In genomic region chr10:83383863-83384262, GRCm38 (mm10) we compare ENCODE assay signal across 22 mouse cellular contexts. TPM values are rescaled to one million over a fixed set of nuclear protein-coding genes. Genes with fewer than 3 reads are reported as not detected.
DNase-seq lines count a peak whose midpoint lies in the region; ATAC-seq lines count a peak whose summit lies in the region.
"Had no signal": no experiment of that assay in that cellular context is flagged by ENCODE, and none has a peak within 500 bp of the region (broad histone marks: within the 10 kb centered on the region; RNA-seq: fewer than 3 reads in every experiment).

No protein-coding gene starts in this region.

- H3K27me3 ChIP-seq in forebrain, embryonic 11.5 days (ENCODE audit: control insufficient read depth, insufficient read depth, low read length): no peaks in the 10 kb centered on the region
- H3K27me3 ChIP-seq in forebrain, embryonic 16.5 days (replicated peaks; ENCODE audit: control insufficient read depth, insufficient read depth, low read length): no peaks in the 10 kb centered on the region
- H3K27me3 ChIP-seq in liver, embryonic 11.5 days (replicated peaks; ENCODE audit: control insufficient read depth, insufficient read depth, low read length): no peaks in the 10 kb centered on the region
- H3K27me3 ChIP-seq in embryonic facial prominence, embryonic 15.5 days: no peaks in the 10 kb centered on the region
- H3K27me3 ChIP-seq in midbrain, embryonic 14.5 days (ENCODE audit: control insufficient read depth, insufficient read depth, low read length): no peaks in the 10 kb centered on the region
- H3K27me3 ChIP-seq: embryonic facial prominence, embryonic 12.5 days; forebrain, embryonic 12.5 days; intestine, embryonic 15.5 days; midbrain, embryonic 15.5 days; Patski had no signal

- no peaks in the 10 kb centered on the region for H3K9me3 ChIP-seq in forebrain, embryonic 11.5 days (ENCODE audit: control insufficient read depth, low read length)
- H3K9me3 ChIP-seq in forebrain, embryonic 16.5 days (ENCODE audit: control insufficient read depth, low read length): no peaks in the 10 kb centered on the region
- H3K9me3 ChIP-seq in liver, embryonic 11.5 days (ENCODE audit: control insufficient read depth, low read length): no peaks in the 10 kb centered on the region
- H3K9me3 ChIP-seq in embryonic facial prominence, embryonic 15.5 days (replicated peaks): no peaks in the 10 kb centered on the region
- H3K9me3 ChIP-seq in midbrain, embryonic 14.5 days (ENCODE audit: control insufficient read depth, low read length): no peaks in the 10 kb centered on the region
- H3K9me3 ChIP-seq: embryonic facial prominence, embryonic 12.5 days; forebrain, embryonic 12.5 days; intestine, embryonic 15.5 days; midbrain, embryonic 15.5 days had no signal

- H3K36me3 ChIP-seq in forebrain, embryonic 11.5 days (ENCODE audit: control insufficient read depth, insufficient read depth, low read length): no peaks in the 10 kb centered on the region
- no peaks in the 10 kb centered on the region for H3K36me3 ChIP-seq in forebrain, embryonic 16.5 days (ENCODE audit: control insufficient read depth, insufficient read depth)
- H3K36me3 ChIP-seq in liver, embryonic 11.5 days (ENCODE audit: control insufficient read depth, insufficient read depth, low read length): peaks cover 16% of the 10 kb centered on the region; the same call in 1 of the 2 replicates
- no peaks in the 10 kb centered on the region for H3K36me3 ChIP-seq in embryonic facial prominence, embryonic 15.5 days
- H3K36me3 ChIP-seq in midbrain, embryonic 14.5 days (ENCODE audit: control insufficient read depth, insufficient read depth, low read length): 0 out of 2 replicates have a peak, but pooled peaks cover 5% of the 10 kb centered on the region
- H3K36me3 ChIP-seq: midbrain, embryonic 15.5 days had no signal

- 93% methylated on average over 13 of the region's 13 CpGs for WGBS in forebrain, embryonic 11.5 days
- 84% methylated on average over 13 of the region's 13 CpGs for WGBS in forebrain, embryonic 16.5 days
- WGBS in liver, embryonic 11.5 days: 91% methylated on average over 13 of the region's 13 CpGs
- WGBS in embryonic facial prominence, embryonic 15.5 days: 78% methylated on average over 13 of the region's 13 CpGs
- 92% methylated on average over 13 of the region's 13 CpGs for WGBS in midbrain, embryonic 14.5 days

- no peaks in the 10 kb centered on the region for H3K4me1 ChIP-seq in forebrain, embryonic 11.5 days (replicated peaks; ENCODE audit: control insufficient read depth, insufficient read depth, low read length)
- H3K4me1 ChIP-seq in forebrain, embryonic 16.5 days (replicated peaks; ENCODE audit: control insufficient read depth, insufficient read depth, low read length): no peaks in the 10 kb centered on the region
- 0 out of 2 replicates have a peak, but pooled peaks cover 3% of the 10 kb centered on the region for H3K4me1 ChIP-seq in liver, embryonic 11.5 days (replicated peaks; ENCODE audit: control insufficient read depth, insufficient read depth, low read length)
- no peaks in the 10 kb centered on the region for H3K4me1 ChIP-seq in embryonic facial prominence, embryonic 15.5 days
- no peaks in the 10 kb centered on the region for H3K4me1 ChIP-seq in midbrain, embryonic 14.5 days (ENCODE audit: control insufficient read depth, insufficient read depth, low read length)
- H3K4me1 ChIP-seq: embryonic facial prominence, embryonic 12.5 days; forebrain, embryonic 12.5 days; intestine, embryonic 15.5 days; midbrain, embryonic 15.5 days had no signal

- H3K4me3 ChIP-seq in forebrain, embryonic 11.5 days (ENCODE audit: low read depth, low read length): no peak overlapping the region
- no peak overlapping the region for H3K4me3 ChIP-seq in forebrain, embryonic 16.5 days (replicated peaks; ENCODE audit: low read length)
- H3K4me3 ChIP-seq in liver, embryonic 11.5 days (ENCODE audit: low read depth, low read length): no peak overlapping the region
- no peak overlapping the region for H3K4me3 ChIP-seq in embryonic facial prominence, embryonic 15.5 days (replicated peaks)
- H3K4me3 ChIP-seq in midbrain, embryonic 14.5 days (replicated peaks; ENCODE audit: low read depth, low read length): no peak overlapping the region
- H3K4me3 ChIP-seq: embryonic facial prominence, embryonic 12.5 days; forebrain, embryonic 12.5 days; intestine, embryonic 15.5 days; midbrain, embryonic 15.5 days had no signal

- no peak overlapping the region for H3K9ac ChIP-seq in forebrain, embryonic 11.5 days (ENCODE audit: low read length)
- H3K9ac ChIP-seq in forebrain, embryonic 16.5 days (replicated peaks; ENCODE audit: low read depth, low read length): no peak overlapping the region
- no peak overlapping the region for H3K9ac ChIP-seq in liver, embryonic 11.5 days (ENCODE audit: low read depth, low read length)
- no peak overlapping the region for H3K9ac ChIP-seq in embryonic facial prominence, embryonic 15.5 days
- no peak overlapping the region for H3K9ac ChIP-seq in midbrain, embryonic 14.5 days (replicated peaks; ENCODE audit: low read length)
- H3K9ac ChIP-seq: embryonic facial prominence, embryonic 12.5 days; forebrain, embryonic 12.5 days; intestine, embryonic 15.5 days; midbrain, embryonic 15.5 days had no signal

- no peak overlapping the region for H3K27ac ChIP-seq in forebrain, embryonic 11.5 days (ENCODE audit: low read depth, low read length)
- no peak overlapping the region for H3K27ac ChIP-seq in forebrain, embryonic 16.5 days (ENCODE audit: low read length)
- H3K27ac ChIP-seq in liver, embryonic 11.5 days (ENCODE audit: low read depth, low read length): no peak overlapping the region
- no peak overlapping the region for H3K27ac ChIP-seq in embryonic facial prominence, embryonic 15.5 days (replicated peaks)
- no peak overlapping the region for H3K27ac ChIP-seq in midbrain, embryonic 14.5 days (replicated peaks; ENCODE audit: low read depth, low read length)
- H3K27ac ChIP-seq: embryonic facial prominence, embryonic 12.5 days; forebrain, embryonic 12.5 days; intestine, embryonic 15.5 days; kidney, postnatal 0 days; midbrain, embryonic 15.5 days had no signal

- no peak for ATAC-seq in forebrain, embryonic 11.5 days (replicated peaks; ENCODE audit: low FRiP score)
- ATAC-seq in forebrain, embryonic 16.5 days: no peak
- peak; percentile 42 for ATAC-seq in liver, embryonic 11.5 days (replicated peaks; ENCODE audit: low FRiP score)
- ATAC-seq in embryonic facial prominence, embryonic 15.5 days (ENCODE audit: insufficient number of reproducible peaks, low FRiP score, low TSS enrichment, low read depth): peak; percentile 57; the same call in 1 of the 2 replicates
- peak; percentile 23; the same call in 1 of the 2 replicates for ATAC-seq in megakaryocyte progenitor cell, adult 5-6 weeks (replicated peaks; ENCODE audit: poor library complexity)
- ATAC-seq in midbrain, embryonic 14.5 days (ENCODE audit: low FRiP score, low TSS enrichment): no peak; the same call in 1 of the 2 replicates
- ATAC-seq: activated CD4-positive, CD25-positive, alpha-beta regulatory T cell, adult 4 months; intestine, embryonic 15.5 days; midbrain, embryonic 15.5 days; Patski had no signal

- no peak overlapping the region for H3K4me2 ChIP-seq in forebrain, embryonic 11.5 days (ENCODE audit: low read depth, low read length, severe bottlenecking)
- H3K4me2 ChIP-seq in forebrain, embryonic 16.5 days (ENCODE audit: low read length): no peak overlapping the region
- H3K4me2 ChIP-seq in liver, embryonic 11.5 days: peak overlapping the region; percentile 52
- no peak overlapping the region for H3K4me2 ChIP-seq in embryonic facial prominence, embryonic 15.5 days (replicated peaks)
- no peak overlapping the region for H3K4me2 ChIP-seq in midbrain, embryonic 14.5 days (ENCODE audit: low read length)
- H3K4me2 ChIP-seq: embryonic facial prominence, embryonic 12.5 days; forebrain, embryonic 12.5 days; intestine, embryonic 15.5 days; midbrain, embryonic 15.5 days had no signal

- peak; percentile 26 for DNase-seq in forebrain, embryonic 11.5 days (ENCODE audit: low spot score)
- DNase-seq in liver, embryonic 11.5 days (ENCODE audit: low spot score): peak; percentile 30
- no peak for DNase-seq in liver
- no peak for DNase-seq in retina, embryonic 14.5 days (ENCODE audit: low spot score)
- no peak for DNase-seq in midbrain, embryonic 14.5 days
- DNase-seq: adrenal gland, postnatal 14 days; cerebellum, adult 18-20 months; lung, adult 18-20 months; lung, postnatal 4 days; right cerebral cortex, adult 18-20 months; thymus, postnatal 14 days had no signal

RNA-seq across cellular contexts. Expression of gene D10Wsu102e, which starts 23.8 kb away (rescaled TPM):
- polyA plus RNA-seq in forebrain, embryonic 11.5 days (2014; fragmentation: Nextera tagmentation; extraction: Ambion mirVana): 1.4 and 1.6 TPM in 2 replicates
- 1.1 and 1.3 TPM in 2 replicates for polyA plus RNA-seq in forebrain, embryonic 16.5 days (2015; fragmentation: Nextera tagmentation; extraction: Ambion mirVana)
- polyA plus RNA-seq in liver, embryonic 11.5 days (2014; fragmentation: Nextera tagmentation; extraction: Ambion mirVana): 0.79 and 0.81 TPM in 2 replicates
- polyA plus RNA-seq in embryonic facial prominence, embryonic 15.5 days (2015; fragmentation: Nextera tagmentation; extraction: Ambion mirVana): 0.61 and 0.63 TPM in 2 replicates
- 0.88 and 1.2 TPM in 2 replicates for total RNA-seq in megakaryocyte progenitor cell, adult 5-6 weeks (2015)
- total RNA-seq in megakaryocyte progenitor cell, adult 5-6 weeks (2017): 0.87 and 1.0 TPM in 2 replicates
- 1.0 and 1.1 TPM in 2 replicates for polyA plus RNA-seq in midbrain, embryonic 14.5 days (2014; fragmentation: Nextera tagmentation; extraction: Ambion mirVana)

RNA-seq across cellular contexts. Expression of gene Slc41a2, which starts 46.2 kb away (rescaled TPM):
- 0.56 and 1.2 TPM in 2 replicates for polyA plus RNA-seq in forebrain, embryonic 11.5 days (2014; fragmentation: Nextera tagmentation; extraction: Ambion mirVana)
- polyA plus RNA-seq in forebrain, embryonic 16.5 days (2015; fragmentation: Nextera tagmentation; extraction: Ambion mirVana): 4.8 and 6.8 TPM in 2 replicates
- polyA plus RNA-seq in liver, embryonic 11.5 days (2014; fragmentation: Nextera tagmentation; extraction: Ambion mirVana): 0.06 and 0.08 TPM in 2 replicates
- polyA plus RNA-seq in embryonic facial prominence, embryonic 15.5 days (2015; fragmentation: Nextera tagmentation; extraction: Ambion mirVana): 2.3 and 2.5 TPM in 2 replicates
- 0.05 and 0.15 TPM in 2 replicates for total RNA-seq in megakaryocyte progenitor cell, adult 5-6 weeks (2015)
- 0.27 and 1.2 TPM in 2 replicates for total RNA-seq in megakaryocyte progenitor cell, adult 5-6 weeks (2017)
- 8.6 and 9.9 TPM in 2 replicates for polyA plus RNA-seq in midbrain, embryonic 14.5 days (2014; fragmentation: Nextera tagmentation; extraction: Ambion mirVana)
- total RNA-seq: common myeloid progenitor, adult 5-6 weeks had no signal

Comparison
In these comparisons a context has a peak if more than half of its experiments do, and no peak if none do; other contexts are left out.
1. DNase-seq: peak in forebrain, embryonic 11.5 days (single experiment) and liver, embryonic 11.5 days (single experiment); none in liver (single experiment), retina, embryonic 14.5 days (single experiment) and midbrain, embryonic 14.5 days (single experiment).
2. ATAC-seq: peak in liver, embryonic 11.5 days (single experiment), embryonic facial prominence, embryonic 15.5 days (single experiment) and megakaryocyte progenitor cell, adult 5-6 weeks (single experiment); none in forebrain, embryonic 11.5 days (single experiment), forebrain, embryonic 16.5 days (single experiment) and midbrain, embryonic 14.5 days (single experiment).